Mouse (Mus musculus) leukemia stem cell, adult 10-12 weeks (primary cell): Measurements from ENCODE around the gene Rasgrp4. TPM values are rescaled to one million over a fixed set of nuclear protein-coding genes. Genes with fewer than 3 reads are reported as not detected.

Source experiments
- polyA plus RNA-seq: library from polyadenylated mRNA; stranded (reverse); fragments of >175 nt; gene quantifications from 2 replicates; pipeline ENCODE4 v1.2.3, GENCODE M21; 2012; ENCODE audit warnings: low replicate concordance

The Rasgrp4 gene
- polyA plus RNA-seq = 4.1 and 5.1 TPM in 2 replicates

GRCm38 (mm10) chr7:29134693-29135386, at the start of gene Rasgrp4:
Gene Rasgrp4 (plus strand): TSS chr7:29134851.

GRCm38 (mm10) chr7:29124970-29125369, 9.7 kb upstream of the Rasgrp4 start, which contains the start of gene Ryr1:
Gene Ryr1 (minus strand): TSS chr7:29125179.

GRCm38 (mm10) chr7:29155838-29156782, 21.5 kb downstream of the Rasgrp4 start, which contains the start of gene Fam98c:
Gene Fam98c (minus strand): TSS chr7:29156234.

GRCm38 (mm10) chr7:29170066-29170754, 35.6 kb downstream of the Rasgrp4 start, which contains the start of the genes Ggn and Spred3:
Gene Ggn (plus strand): TSS chr7:29170210.
Gene Spred3 (minus strand): TSS chr7:29170411.

GRCm38 (mm10) chr7:29180077-29180853, 45.6 kb downstream of the Rasgrp4 start, which contains the start of gene Psmd8:
Gene Psmd8 (minus strand): TSS chr7:29180701.

Other genes starting within 250 kb of the Rasgrp4 start
- 469 and 673 TPM in 2 replicates for gene Actn4, start 172.5 kb upstream of the Rasgrp4 start, polyA plus RNA-seq
- gene Eif3k, start 153.0 kb upstream of the Rasgrp4 start, polyA plus RNA-seq = 39.7 and 203 TPM in 2 replicates
- gene Map4k1, start 152.8 kb upstream of the Rasgrp4 start, polyA plus RNA-seq = 71.5 and 127 TPM in 2 replicates
- gene Ryr1, start 9.7 kb upstream of the Rasgrp4 start, polyA plus RNA-seq = 0.17 and 0.19 TPM in 2 replicates
- 14.5 and 18.4 TPM in 2 replicates for gene Fam98c, start 21.4 kb downstream of the Rasgrp4 start, polyA plus RNA-seq
- gene Ggn, start 35.4 kb downstream of the Rasgrp4 start, polyA plus RNA-seq = 0.23 and 0.27 TPM in 2 replicates
- gene Spred3, start 35.6 kb downstream of the Rasgrp4 start, polyA plus RNA-seq = 0.86 and 0.90 TPM in 2 replicates
- gene Psmd8, start 45.9 kb downstream of the Rasgrp4 start, polyA plus RNA-seq = 68.3 and 78.8 TPM in 2 replicates
- 0.18 TPM in 1 of 2 replicates, not detected in the other for gene Catsperg1, start 79.2 kb downstream of the Rasgrp4 start, polyA plus RNA-seq
- 3.2 and 4.6 TPM in 2 replicates for gene Kcnk6, start 97.7 kb downstream of the Rasgrp4 start, polyA plus RNA-seq
- 175 and 329 TPM in 2 replicates for gene Yif1b, start 103.5 kb downstream of the Rasgrp4 start, polyA plus RNA-seq
- 0.27 and 0.43 TPM in 2 replicates for gene 2200002D01Rik, start 113.6 kb downstream of the Rasgrp4 start, polyA plus RNA-seq
- 28.4 and 81.0 TPM in 2 replicates for gene Spint2, start 147.1 kb downstream of the Rasgrp4 start, polyA plus RNA-seq
- gene Ppp1r14a, start 154.5 kb downstream of the Rasgrp4 start, polyA plus RNA-seq = 3.5 and 20.1 TPM in 2 replicates
- 42.7 and 46.6 TPM in 2 replicates for gene Dpf1, start 169.1 kb downstream of the Rasgrp4 start, polyA plus RNA-seq